Mouse (Mus musculus): ENCODE measurements at regions not wholly inside any gene's neighbourhood (a gene's known extent, or its start where the extent isn't known, plus 50 kb on each side); places are given as distances from the start of the nearest gene placed in this dataset.
A peak's percentile ranks its signal among the peaks of the same experiment; 100 is the strongest.

GRCm38 (mm10) chr8:91976900-91977585 is 175.2 kb upstream of the Irx3 start:
- Histone ChIP-seq H3K36me3 (no peaks in the 10 kb centered on the region), H3K4me1 (replicated peaks) (peaks cover 24% of the 10 kb centered on the region), H3K4me3 (replicated peaks) (no peak overlapping the region), H3K9ac (replicated peaks) (no peak overlapping the region), H3K4me2 (no peak overlapping the region), H3K27me3 (peaks cover 75% of the 10 kb centered on the region), H3K9me3 (peaks cover 5% of the 10 kb centered on the region; the same call in 1 of the 2 replicates), H3K27ac (no peak overlapping the region)
- WGBS: 59% methylated on average over 9 of the region's 9 CpGs
- ATAC-seq (ENCODE audit: insufficient number of reproducible peaks, insufficient read depth, low FRiP score, low TSS enrichment, low read depth): no peak

GRCm38 (mm10) chr8:91975460-91975859 is 173.6 kb upstream of the Irx3 start:
- no peak for ATAC-seq (ENCODE audit: insufficient number of reproducible peaks, insufficient read depth, low FRiP score, low TSS enrichment, low read depth)
- WGBS: 66% methylated on average over 2 of the region's 2 CpGs

GRCm38 (mm10) chr8:91974636-91975035 is 172.8 kb upstream of the Irx3 start:
- Histone ChIP-seq H3K4me1 (replicated peaks) (peaks cover 30% of the 10 kb centered on the region), H3K27ac (no peak overlapping the region), H3K27me3 (peaks cover 92% of the 10 kb centered on the region), H3K4me2 (no peak overlapping the region), H3K9ac (replicated peaks) (no peak overlapping the region), H3K36me3 (no peaks in the 10 kb centered on the region), H3K4me3 (replicated peaks) (no peak overlapping the region), H3K9me3 (no peaks in the 10 kb centered on the region)
- WGBS: 70% methylated on average over 3 of the region's 3 CpGs
- ATAC-seq (ENCODE audit: insufficient number of reproducible peaks, insufficient read depth, low FRiP score, low TSS enrichment, low read depth): no peak; the same call in 1 of the 2 replicates

More at GRCm38 (mm10) chr8:91975460-91975859, 173.6 kb upstream of the Irx3 start:
- H3K9me3 ChIP-seq: no peaks in the 10 kb centered on the region
- H3K4me1 ChIP-seq (replicated peaks): peaks cover 30% of the 10 kb centered on the region
- H3K4me2 ChIP-seq: no peak overlapping the region
- no peak overlapping the region for H3K27ac ChIP-seq
- H3K9ac ChIP-seq (replicated peaks): no peak overlapping the region
- peaks cover 91% of the 10 kb centered on the region for H3K27me3 ChIP-seq
- H3K4me3 ChIP-seq (replicated peaks): no peak overlapping the region
- no peaks in the 10 kb centered on the region for H3K36me3 ChIP-seq

- Histone ChIP-seq H3K4me3 (replicated peaks) (no peak overlapping the region), H3K4me2 (no peak overlapping the region), H3K4me1 (replicated peaks) (peaks cover 30% of the 10 kb centered on the region), H3K27me3 (peaks cover 92% of the 10 kb centered on the region), H3K27ac (no peak overlapping the region), H3K9me3 (no peaks in the 10 kb centered on the region), H3K9ac (replicated peaks) (no peak overlapping the region), H3K36me3 (no peaks in the 10 kb centered on the region)
- WGBS: 17% methylated on average over 18 of the region's 18 CpGs
- ATAC-seq (ENCODE audit: insufficient number of reproducible peaks, insufficient read depth, low FRiP score, low TSS enrichment, low read depth): peak; percentile 64; the same call in 1 of the 2 replicates
Observed at GRCm38 (mm10) chr8:91973951-91974439, 172.1 kb upstream of the Irx3 start.

- Histone ChIP-seq H3K9ac (replicated peaks) (no peak overlapping the region), H3K27me3 (peaks cover 99% of the 10 kb centered on the region), H3K9me3 (no peaks in the 10 kb centered on the region), H3K4me1 (replicated peaks) (peaks cover 6% of the 10 kb centered on the region), H3K4me3 (replicated peaks) (no peak overlapping the region), H3K36me3 (no peaks in the 10 kb centered on the region), H3K4me2 (no peak overlapping the region), H3K27ac (no peak overlapping the region)
- ATAC-seq (ENCODE audit: insufficient number of reproducible peaks, insufficient read depth, low FRiP score, low TSS enrichment, low read depth): no peak
- 76% methylated on average over 16 of the region's 16 CpGs for WGBS
Observed at GRCm38 (mm10) chr8:91967407-91967806, 165.5 kb upstream of the Irx3 start.

GRCm38 (mm10) chr8:91966891-91967370 is 165.1 kb upstream of the Irx3 start:
- WGBS: 49% methylated on average over 19 of the region's 19 CpGs

GRCm38 (mm10) chr8:91961696-91962095 is 159.8 kb upstream of the Irx3 start:
- Histone ChIP-seq H3K4me1 (replicated peaks) (no peaks in the 10 kb centered on the region), H3K36me3 (no peaks in the 10 kb centered on the region), H3K4me3 (replicated peaks) (no peak overlapping the region), H3K9me3 (no peaks in the 10 kb centered on the region), H3K9ac (replicated peaks) (no peak overlapping the region), H3K27ac (no peak overlapping the region), H3K4me2 (no peak overlapping the region), H3K27me3 (peaks cover 96% of the 10 kb centered on the region)
- 79% methylated on average over 5 of the region's 5 CpGs for WGBS
- no peak for ATAC-seq (ENCODE audit: insufficient number of reproducible peaks, insufficient read depth, low FRiP score, low TSS enrichment, low read depth)

More at GRCm38 (mm10) chr8:91966891-91967370, 165.1 kb upstream of the Irx3 start:
- Histone ChIP-seq H3K36me3 (no peaks in the 10 kb centered on the region), H3K4me2 (no peak overlapping the region), H3K27ac (no peak overlapping the region), H3K27me3 (peaks cover 99% of the 10 kb centered on the region), H3K9me3 (no peaks in the 10 kb centered on the region), H3K4me3 (replicated peaks) (no peak overlapping the region), H3K4me1 (replicated peaks) (peaks cover 6% of the 10 kb centered on the region), H3K9ac (replicated peaks) (no peak overlapping the region)
- ATAC-seq (ENCODE audit: insufficient number of reproducible peaks, insufficient read depth, low FRiP score, low TSS enrichment, low read depth): no peak

GRCm38 (mm10) chr8:91955170-91955569 is 153.3 kb upstream of the Irx3 start:
- H3K36me3 ChIP-seq: no peaks in the 10 kb centered on the region
- no peak overlapping the region for H3K27ac ChIP-seq
- peaks cover 91% of the 10 kb centered on the region for H3K27me3 ChIP-seq
- no peak overlapping the region for H3K4me3 ChIP-seq (replicated peaks)
- ATAC-seq (ENCODE audit: insufficient number of reproducible peaks, insufficient read depth, low FRiP score, low TSS enrichment, low read depth): no peak
- 0 out of 2 replicates have a peak, but pooled peaks cover 4% of the 10 kb centered on the region for H3K9me3 ChIP-seq
- H3K4me2 ChIP-seq: no peak overlapping the region
- no peaks in the 10 kb centered on the region for H3K4me1 ChIP-seq (replicated peaks)
- no peak overlapping the region for H3K9ac ChIP-seq (replicated peaks)
- WGBS: 68% methylated on average over 6 of the region's 6 CpGs

- Histone ChIP-seq H3K9ac (replicated peaks) (no peak overlapping the region), H3K27me3 (peaks cover 88% of the 10 kb centered on the region), H3K9me3 (0 out of 2 replicates have a peak, but pooled peaks cover 4% of the 10 kb centered on the region), H3K27ac (no peak overlapping the region), H3K4me1 (replicated peaks) (peaks cover 20% of the 10 kb centered on the region), H3K4me2 (no peak overlapping the region), H3K4me3 (replicated peaks) (no peak overlapping the region), H3K36me3 (no peaks in the 10 kb centered on the region)
- ATAC-seq (ENCODE audit: insufficient number of reproducible peaks, insufficient read depth, low FRiP score, low TSS enrichment, low read depth): no peak
- 23% methylated on average over 4 of the region's 4 CpGs for WGBS
Observed at GRCm38 (mm10) chr8:91952981-91953380, 151.1 kb upstream of the Irx3 start.

GRCm38 (mm10) chr8:91949110-91949509 is 147.2 kb upstream of the Irx3 start:
- ATAC-seq (ENCODE audit: insufficient number of reproducible peaks, insufficient read depth, low FRiP score, low TSS enrichment, low read depth): no peak
- Histone ChIP-seq H3K9me3 (0 out of 2 replicates have a peak, but pooled peaks cover 4% of the 10 kb centered on the region), H3K4me3 (replicated peaks) (peak overlapping the region; percentile 19), H3K27me3 (peaks cover 85% of the 10 kb centered on the region), H3K27ac (no peak overlapping the region), H3K36me3 (no peaks in the 10 kb centered on the region), H3K4me1 (replicated peaks) (peaks cover 32% of the 10 kb centered on the region), H3K4me2 (peak overlapping the region; percentile 51), H3K9ac (replicated peaks) (no peak overlapping the region)
- WGBS: 33% methylated on average over 9 of the region's 9 CpGs

GRCm38 (mm10) chr8:91948173-91948940 is 146.5 kb upstream of the Irx3 start:
- 12% methylated on average over 18 of the region's 18 CpGs for WGBS
- no peaks in the 10 kb centered on the region for H3K36me3 ChIP-seq
- H3K9me3 ChIP-seq: 0 out of 2 replicates have a peak, but pooled peaks cover 4% of the 10 kb centered on the region
- H3K4me2 ChIP-seq: peak overlapping the region; percentile 51
- H3K9ac ChIP-seq (replicated peaks): no peak overlapping the region
- peaks cover 32% of the 10 kb centered on the region for H3K4me1 ChIP-seq (replicated peaks)
- H3K27ac ChIP-seq: no peak overlapping the region
- peaks cover 85% of the 10 kb centered on the region for H3K27me3 ChIP-seq
- peak; percentile 37; the same call in 1 of the 2 replicates for ATAC-seq (ENCODE audit: insufficient number of reproducible peaks, insufficient read depth, low FRiP score, low TSS enrichment, low read depth)
- peak overlapping the region; percentile 19 for H3K4me3 ChIP-seq (replicated peaks)

All from limb, embryonic 12.5 days (tissue).